Mouse (Mus musculus): ENCODE data around the gene Il34. TPM values are rescaled to one million over a fixed set of nuclear protein-coding genes. Genes with fewer than 3 reads are reported as not detected.
"Not testable (repeated sequence)": the region's sequence is repeated elsewhere in the genome, so short reads cannot be mapped to it uniquely, and the experiment has no call there.

The Il34 gene
- polyA plus RNA-seq, 1 experiment from 2014 or later: 6.5 TPM

DNA sequence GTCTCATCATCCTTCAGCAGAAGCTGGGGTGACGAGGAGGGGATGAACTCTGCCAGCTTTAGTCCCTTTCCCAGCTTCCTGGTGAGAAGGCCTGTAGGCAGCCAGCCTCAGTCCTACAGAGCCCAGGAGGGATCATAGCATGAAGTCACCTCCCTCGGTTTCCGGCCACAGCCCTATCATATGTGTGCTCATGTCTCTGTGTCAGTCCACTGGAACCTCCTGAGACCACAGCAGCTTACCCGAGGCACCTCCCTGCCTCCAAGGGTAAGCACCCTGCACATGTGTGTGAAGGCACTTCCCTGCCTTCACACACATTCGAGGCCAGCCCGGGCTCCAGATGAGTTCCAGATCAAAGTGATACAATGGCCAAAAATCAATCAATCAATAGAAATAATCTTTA is 15.5 kb downstream of the Il34 start:
- Histone ChIP-seq H3K4me3 (ENCODE audit: low read length) (no peak overlapping the region), H3K9ac (ENCODE audit: low read length) (no peak overlapping the region), H3K36me3 (ENCODE audit: control insufficient read depth, insufficient read depth, low read length) (no peaks in the 10 kb centered on the region), H3K4me1 (replicated peaks; ENCODE audit: control insufficient read depth, insufficient read depth, low read length) (peaks cover 28% of the 10 kb centered on the region), H3K27ac (ENCODE audit: low read length) (no peak overlapping the region), H3K27me3 (ENCODE audit: control insufficient read depth, insufficient read depth, low read depth, low read length) (no peaks in the 10 kb centered on the region), H3K4me2 (ENCODE audit: low read depth, low read length) (no peak overlapping the region), H3K9me3 (ENCODE audit: control insufficient read depth, low read length) (no peaks in the 10 kb centered on the region)
- WGBS: 25% methylated on average over 6 of the region's 6 CpGs
- no peak for ATAC-seq (ENCODE audit: low read depth)

DNA sequence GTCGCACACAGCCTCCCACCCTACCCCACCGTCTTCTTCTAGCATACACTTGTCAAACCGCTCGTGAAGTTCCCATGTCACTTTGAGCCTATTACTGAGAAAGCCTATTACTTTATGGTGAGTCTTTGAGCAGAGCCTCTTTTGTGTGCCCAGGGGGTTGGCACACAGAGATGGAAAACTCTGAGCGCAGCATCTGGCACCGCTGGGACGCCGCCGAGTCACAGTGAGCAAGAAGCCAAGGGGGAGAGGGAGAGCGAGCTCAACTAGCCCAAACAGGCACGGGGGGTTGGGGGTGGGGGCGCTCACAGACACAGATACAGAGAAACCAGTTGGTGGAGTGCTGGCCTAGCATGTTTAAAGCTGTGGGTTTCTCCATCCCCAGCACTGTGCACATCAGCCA is 16.2 kb downstream of the Il34 start:
- no peaks in the 10 kb centered on the region for H3K27me3 ChIP-seq (ENCODE audit: control insufficient read depth, insufficient read depth, low read depth, low read length)
- H3K4me2 ChIP-seq (ENCODE audit: low read depth, low read length): no peak overlapping the region
- no peak overlapping the region for H3K4me3 ChIP-seq (ENCODE audit: low read length)
- 40% methylated on average over 12 of the region's 12 CpGs for WGBS
- no peaks in the 10 kb centered on the region for H3K9me3 ChIP-seq (ENCODE audit: control insufficient read depth, low read length)
- H3K9ac ChIP-seq (ENCODE audit: low read length): no peak overlapping the region
- no peak overlapping the region for H3K27ac ChIP-seq (ENCODE audit: low read length)
- peaks cover 28% of the 10 kb centered on the region for H3K4me1 ChIP-seq (replicated peaks; ENCODE audit: control insufficient read depth, insufficient read depth, low read length)
- no peaks in the 10 kb centered on the region for H3K36me3 ChIP-seq (ENCODE audit: control insufficient read depth, insufficient read depth, low read length)
- ATAC-seq (ENCODE audit: low read depth): no peak

DNA sequence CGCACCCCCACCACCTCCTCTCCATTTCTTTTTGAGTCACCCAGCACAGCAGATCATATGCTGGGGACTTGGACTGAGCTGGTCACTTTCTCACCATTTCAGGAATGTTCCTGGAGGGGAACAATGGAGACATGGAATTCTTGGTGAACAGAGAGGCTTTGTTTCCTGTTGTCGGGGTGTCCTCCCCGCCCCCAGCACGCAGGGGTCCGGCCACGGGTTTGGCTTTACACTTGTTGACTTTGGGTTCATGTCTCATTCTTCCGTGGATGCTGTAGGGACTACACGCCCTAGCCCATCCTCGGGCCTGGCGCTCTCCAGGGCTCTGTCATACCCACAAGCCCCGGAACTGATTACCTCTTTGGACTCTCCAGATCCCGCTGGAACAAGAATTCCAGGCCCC is 16.7 kb downstream of the Il34 start:
- H3K36me3 ChIP-seq (ENCODE audit: control insufficient read depth, insufficient read depth, low read length): no peaks in the 10 kb centered on the region
- peaks cover 27% of the 10 kb centered on the region for H3K4me1 ChIP-seq (replicated peaks; ENCODE audit: control insufficient read depth, insufficient read depth, low read length)
- WGBS: 55% methylated on average over 12 of the region's 12 CpGs
- no peak overlapping the region for H3K4me3 ChIP-seq (ENCODE audit: low read length)
- no peak overlapping the region for H3K4me2 ChIP-seq (ENCODE audit: low read depth, low read length)
- no peak overlapping the region for H3K27ac ChIP-seq (ENCODE audit: low read length)
- H3K9me3 ChIP-seq (ENCODE audit: control insufficient read depth, low read length): no peaks in the 10 kb centered on the region
- ATAC-seq (ENCODE audit: low read depth): no peak
- no peak overlapping the region for H3K9ac ChIP-seq (ENCODE audit: low read length)
- no peaks in the 10 kb centered on the region for H3K27me3 ChIP-seq (ENCODE audit: control insufficient read depth, insufficient read depth, low read depth, low read length)

DNA sequence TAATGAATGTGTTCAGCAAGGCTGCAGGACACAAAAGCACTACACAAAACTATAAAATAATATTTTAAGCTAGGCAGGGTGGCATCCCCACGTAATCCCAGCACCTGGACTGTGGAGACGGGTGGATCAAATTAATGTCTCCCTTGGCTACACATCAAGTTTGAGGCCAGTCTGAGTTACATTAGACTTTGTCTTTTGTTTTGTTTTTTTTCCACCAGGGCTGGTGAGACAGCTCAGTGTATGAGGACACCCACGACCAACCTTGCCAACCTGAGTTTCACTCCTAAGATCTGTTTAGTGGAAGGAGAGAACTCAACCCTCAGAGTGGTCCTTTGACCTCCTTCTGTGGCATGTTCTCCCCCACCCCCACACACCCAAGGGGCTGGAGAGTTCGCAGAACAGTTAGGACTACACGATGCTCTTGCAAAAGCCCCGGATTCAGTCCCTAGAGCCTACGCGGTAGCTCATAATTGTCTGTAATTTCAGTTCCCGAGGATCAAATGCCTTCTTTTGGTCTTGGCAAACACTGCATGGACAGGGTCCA is 18.2 kb downstream of the Il34 start:
- H3K9ac ChIP-seq (ENCODE audit: low read length): no peak overlapping the region
- no peak overlapping the region for H3K4me2 ChIP-seq (ENCODE audit: low read depth, low read length)
- ATAC-seq (ENCODE audit: low read depth): no peak
- H3K4me1 ChIP-seq (replicated peaks; ENCODE audit: control insufficient read depth, insufficient read depth, low read length): peaks cover 17% of the 10 kb centered on the region
- no peaks in the 10 kb centered on the region for H3K27me3 ChIP-seq (ENCODE audit: control insufficient read depth, insufficient read depth, low read depth, low read length)
- H3K4me3 ChIP-seq (ENCODE audit: low read length): no peak overlapping the region
- no peaks in the 10 kb centered on the region for H3K36me3 ChIP-seq (ENCODE audit: control insufficient read depth, insufficient read depth, low read length)
- no peaks in the 10 kb centered on the region for H3K9me3 ChIP-seq (ENCODE audit: control insufficient read depth, low read length)
- 85% methylated on average over 9 of the region's 9 CpGs for WGBS
- no peak overlapping the region for H3K27ac ChIP-seq (ENCODE audit: low read length)

DNA sequence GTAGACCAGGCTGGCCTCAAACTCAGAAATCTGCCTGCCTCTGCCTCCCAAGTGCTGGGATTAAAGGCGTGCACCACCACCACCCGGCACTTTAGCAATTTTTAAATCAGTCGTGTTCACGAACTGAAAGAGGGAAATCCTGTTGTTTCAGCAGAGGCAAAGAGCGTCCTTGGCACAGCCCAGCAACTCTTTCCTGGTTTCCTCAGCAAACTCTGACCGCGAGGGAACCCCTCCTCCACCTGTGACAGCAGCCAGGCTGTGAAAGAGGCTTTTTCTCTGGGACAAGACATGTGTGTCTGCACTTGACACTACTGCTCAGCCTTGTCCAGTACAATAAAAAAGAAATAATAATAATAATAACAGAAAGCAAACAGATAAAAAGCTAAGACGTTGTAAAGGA is 18.8 kb downstream of the Il34 start:
- ATAC-seq (ENCODE audit: low read depth): no peak
- Histone ChIP-seq H3K27ac (ENCODE audit: low read length) (no peak overlapping the region), H3K4me1 (replicated peaks; ENCODE audit: control insufficient read depth, insufficient read depth, low read length) (peaks cover 12% of the 10 kb centered on the region), H3K27me3 (ENCODE audit: control insufficient read depth, insufficient read depth, low read depth, low read length) (no peaks in the 10 kb centered on the region), H3K9ac (ENCODE audit: low read length) (no peak overlapping the region), H3K36me3 (ENCODE audit: control insufficient read depth, insufficient read depth, low read length) (no peaks in the 10 kb centered on the region), H3K4me3 (ENCODE audit: low read length) (no peak overlapping the region), H3K9me3 (ENCODE audit: control insufficient read depth, low read length) (no peaks in the 10 kb centered on the region), H3K4me2 (ENCODE audit: low read depth, low read length) (no peak overlapping the region)
- WGBS: 60% methylated on average over 8 of the region's 8 CpGs

DNA sequence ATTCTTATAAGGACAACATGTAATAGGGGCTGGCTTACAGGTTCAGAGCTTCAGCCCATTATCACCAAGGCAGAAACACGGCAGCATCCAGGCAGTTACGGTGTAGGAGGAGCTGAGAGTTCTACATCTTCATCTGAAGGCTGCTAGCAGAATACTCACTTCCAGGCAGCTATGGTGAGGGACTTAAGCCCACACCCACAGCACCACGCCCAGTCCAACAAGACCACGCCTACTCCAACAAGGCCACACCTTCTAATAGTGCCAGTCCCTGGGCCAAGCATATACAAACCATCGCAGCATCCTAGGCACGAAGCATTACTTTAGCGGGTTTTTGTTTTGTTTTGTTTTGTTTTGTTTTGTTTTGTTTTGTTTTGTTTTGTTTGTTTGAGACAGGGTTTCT is 19.2 kb downstream of the Il34 start:
- 77% methylated on average over 7 of the region's 7 CpGs for WGBS
- H3K4me1 ChIP-seq (replicated peaks; ENCODE audit: control insufficient read depth, insufficient read depth, low read length): not testable (repeated sequence)

DNA sequence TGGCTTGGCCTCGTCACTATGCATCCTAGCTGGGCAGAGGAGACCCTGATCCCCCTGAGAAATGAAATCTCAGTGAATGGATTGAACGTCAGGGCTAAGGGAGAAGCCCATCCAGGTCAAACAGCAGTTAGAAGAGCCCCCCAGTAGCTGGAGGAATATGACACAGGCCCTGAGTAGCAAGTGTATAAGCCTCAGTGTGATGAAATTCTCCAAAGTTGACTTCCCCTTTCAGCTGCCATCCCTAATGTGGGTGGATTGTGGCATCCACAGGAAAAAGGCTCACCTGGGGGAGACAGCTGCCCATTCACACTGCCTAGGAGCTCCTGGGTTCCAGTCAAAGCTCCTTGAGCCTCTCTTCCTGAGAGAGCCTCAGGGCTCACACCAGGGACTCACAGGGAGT is 20.4 kb downstream of the Il34 start:
- no peak overlapping the region for H3K27ac ChIP-seq (ENCODE audit: low read length)
- WGBS: 69% methylated on average over 2 of the region's 2 CpGs
- H3K4me3 ChIP-seq (ENCODE audit: low read length): no peak overlapping the region
- H3K36me3 ChIP-seq (ENCODE audit: control insufficient read depth, insufficient read depth, low read length): no peaks in the 10 kb centered on the region
- H3K4me2 ChIP-seq (ENCODE audit: low read depth, low read length): no peak overlapping the region
- peaks cover 9% of the 10 kb centered on the region for H3K4me1 ChIP-seq (replicated peaks; ENCODE audit: control insufficient read depth, insufficient read depth, low read length)
- H3K27me3 ChIP-seq (ENCODE audit: control insufficient read depth, insufficient read depth, low read depth, low read length): no peaks in the 10 kb centered on the region
- no peak for ATAC-seq (ENCODE audit: low read depth)
- no peak overlapping the region for H3K9ac ChIP-seq (ENCODE audit: low read length)
- H3K9me3 ChIP-seq (ENCODE audit: control insufficient read depth, low read length): no peaks in the 10 kb centered on the region

More for the DNA sequence above, 19.2 kb downstream of the Il34 start:
- not testable (repeated sequence) for ATAC-seq (ENCODE audit: low read depth); H3K4me3 ChIP-seq (ENCODE audit: low read length); H3K27ac ChIP-seq (ENCODE audit: low read length); H3K27me3 ChIP-seq (ENCODE audit: control insufficient read depth, insufficient read depth, low read depth, low read length); H3K4me2 ChIP-seq (ENCODE audit: low read depth, low read length); H3K9me3 ChIP-seq (ENCODE audit: control insufficient read depth, low read length); H3K36me3 ChIP-seq (ENCODE audit: control insufficient read depth, insufficient read depth, low read length); H3K9ac ChIP-seq (ENCODE audit: low read length)

DNA sequence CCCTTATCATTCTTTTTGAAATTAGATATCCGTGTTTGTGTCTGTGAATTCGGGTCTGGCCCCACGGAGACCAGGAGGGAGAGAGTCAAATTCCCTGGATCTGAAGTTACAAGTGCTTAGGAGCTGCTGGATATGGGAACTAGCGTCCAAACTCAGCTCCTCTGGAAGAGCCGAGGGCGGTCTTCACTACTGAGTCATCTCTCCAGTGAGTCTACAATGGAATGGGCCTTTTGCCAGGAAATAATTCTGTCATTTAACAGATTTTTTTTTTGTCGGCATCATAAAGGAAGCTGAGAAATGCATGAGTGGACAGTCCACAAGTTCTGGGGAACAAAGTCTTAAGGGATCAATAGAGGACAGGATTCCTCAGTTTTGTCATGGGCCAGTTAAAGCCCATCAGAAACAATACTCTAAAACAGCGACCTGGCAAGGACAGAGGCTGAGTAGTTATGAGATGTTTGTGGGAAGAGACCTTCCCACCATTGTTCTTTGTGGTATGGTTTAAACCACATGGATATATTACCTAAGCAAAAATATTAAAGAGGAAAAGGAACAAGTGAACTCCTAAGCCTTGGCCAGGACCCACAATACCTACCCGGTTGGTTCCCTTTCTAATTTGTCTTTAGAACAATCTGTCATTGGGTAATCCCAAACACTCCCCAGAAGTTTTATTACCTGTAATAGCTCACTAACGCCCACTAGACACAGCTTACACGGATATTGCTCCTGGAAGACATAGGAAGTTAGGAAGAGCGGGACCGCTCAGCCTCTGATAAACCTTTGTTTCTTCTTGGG is 25.6 kb downstream of the Il34 start:
- Histone ChIP-seq H3K27ac (ENCODE audit: low read length) (no peak overlapping the region), H3K36me3 (ENCODE audit: control insufficient read depth, insufficient read depth, low read length) (no peaks in the 10 kb centered on the region)
- 66% methylated on average over 13 of the region's 13 CpGs for WGBS

DNA sequence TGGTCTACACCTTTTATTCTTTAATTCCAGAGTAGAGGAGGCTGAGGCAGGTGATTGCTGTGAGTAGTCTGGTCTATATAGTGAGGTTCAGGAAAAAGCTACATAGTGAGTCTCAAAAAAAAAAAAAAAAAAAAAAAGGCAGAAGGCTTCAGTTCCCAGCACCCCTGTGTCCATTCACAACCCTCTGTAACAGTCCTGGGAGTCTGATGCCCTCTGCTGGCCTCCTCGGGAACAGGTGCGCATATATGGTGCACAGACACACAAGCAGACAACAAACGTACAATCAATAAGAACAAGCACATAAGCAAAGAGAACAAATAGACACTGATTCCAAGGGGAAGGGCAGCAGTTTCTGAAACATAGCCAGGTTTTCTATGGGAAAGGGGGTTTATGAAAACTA is 29.4 kb downstream of the Il34 start:
- WGBS: 97% methylated on average over 3 of the region's 3 CpGs
- no peak for ATAC-seq (ENCODE audit: low read depth)
- Histone ChIP-seq H3K4me2 (ENCODE audit: low read depth, low read length) (no peak overlapping the region), H3K9me3 (ENCODE audit: control insufficient read depth, low read length) (peaks cover 5% of the 10 kb centered on the region), H3K4me3 (ENCODE audit: low read length) (no peak overlapping the region), H3K9ac (ENCODE audit: low read length) (no peak overlapping the region), H3K27ac (ENCODE audit: low read length) (no peak overlapping the region), H3K36me3 (ENCODE audit: control insufficient read depth, insufficient read depth, low read length) (no peaks in the 10 kb centered on the region), H3K4me1 (replicated peaks; ENCODE audit: control insufficient read depth, insufficient read depth, low read length) (peaks cover 7% of the 10 kb centered on the region), H3K27me3 (ENCODE audit: control insufficient read depth, insufficient read depth, low read depth, low read length) (no peaks in the 10 kb centered on the region)

More for the DNA sequence above, 25.6 kb downstream of the Il34 start:
- Histone ChIP-seq H3K9me3 (ENCODE audit: control insufficient read depth, low read length) (peaks cover 5% of the 10 kb centered on the region), H3K4me1 (replicated peaks; ENCODE audit: control insufficient read depth, insufficient read depth, low read length) (no peaks in the 10 kb centered on the region), H3K4me2 (ENCODE audit: low read depth, low read length) (no peak overlapping the region), H3K4me3 (ENCODE audit: low read length) (no peak overlapping the region), H3K9ac (ENCODE audit: low read length) (no peak overlapping the region), H3K27me3 (ENCODE audit: control insufficient read depth, insufficient read depth, low read depth, low read length) (no peaks in the 10 kb centered on the region)
- ATAC-seq (ENCODE audit: low read depth): no peak
